Mouse (Mus musculus) small intestine, adult 2 months (tissue): ENCODE results near the gene Camta1.

Experiments used
- CTCF ChIP-seq: fragments of 200-500 bp; IDR thresholded peaks from 2 replicates; pipeline ENCODE4 v1.5.1; 2012; ENCODE audit warnings: low read depth, mild to moderate bottlenecking, control low read depth, inconsistent platforms, low read length, moderate library complexity, mixed read lengths; ENCODE audit not compliant: insufficient replicate concordance, insufficient read length; ENCODE audit errors: extremely low read depth
- POLR2A ChIP-seq: fragments of 200-500 bp; IDR thresholded peaks from 2 replicates; pipeline ENCODE4 v1.6.1; 2012; ENCODE audit warnings: low read depth, mild to moderate bottlenecking, control low read depth, inconsistent platforms, low read length, moderate library complexity

GRCm38 (mm10) chr4:151154306-151154705 is 707.4 kb downstream of the Camta1 start:
- TF ChIP-seq POLR2A (no peak), CTCF (no peak)
